Mouse (Mus musculus): Measurements from ENCODE around the gene Rangrf. TPM values are rescaled to one million over a fixed set of nuclear protein-coding genes. Genes with fewer than 3 reads are reported as not detected.
"Not testable (repeated sequence)": the region's sequence is repeated elsewhere in the genome, so short reads cannot be mapped to it uniquely, and the experiment has no call there.

Gene Rangrf
- polyA plus RNA-seq, 1 experiment: 38.2 TPM

GRCm38 (mm10) chr11:69008182-69009121 is 33.5 kb upstream of the Rangrf start, which contains the start of gene Pfas:
TSS of gene Pfas (minus strand) at chr11:69008460.
- Histone ChIP-seq H3K4me1 (ENCODE audit: control insufficient read depth, insufficient read depth, low read length) (no peaks in the 10 kb centered on the region), H3K27ac (ENCODE audit: insufficient read depth, low read length) (no peak within 1 kb of the TSS), H3K4me3 (ENCODE audit: insufficient read depth, low read length) (peak within 1 kb of the TSS; percentile 91)
- TF ChIP-seq POLR2A (IDR thresholded peaks at IDR 0.05; ENCODE audit: low read depth, low read length) (peak; percentile 62), CTCF (IDR thresholded peaks at IDR 0.05; ENCODE audit: borderline replicate concordance, insufficient read depth, low read length) (no peak)

- not testable (repeated sequence) for H3K4me1 ChIP-seq (ENCODE audit: control insufficient read depth, insufficient read depth, low read length); H3K27ac ChIP-seq (ENCODE audit: insufficient read depth, low read length); H3K4me3 ChIP-seq (ENCODE audit: insufficient read depth, low read length)
Observed at GRCm38 (mm10) chr11:69006575-69006974, 31.6 kb upstream of the Rangrf start.

GRCm38 (mm10) chr11:69005193-69005592 is 30.2 kb upstream of the Rangrf start:
- no peak overlapping the region for H3K27ac ChIP-seq (ENCODE audit: insufficient read depth, low read length)
- TF ChIP-seq CTCF (IDR thresholded peaks at IDR 0.05; ENCODE audit: borderline replicate concordance, insufficient read depth, low read length): no peak
- no peak for TF ChIP-seq POLR2A (IDR thresholded peaks at IDR 0.05; ENCODE audit: low read depth, low read length)
- no peak overlapping the region for H3K4me3 ChIP-seq (ENCODE audit: insufficient read depth, low read length)
- H3K4me1 ChIP-seq (ENCODE audit: control insufficient read depth, insufficient read depth, low read length): no peaks in the 10 kb centered on the region

GRCm38 (mm10) chr11:69003592-69003991 is 28.6 kb upstream of the Rangrf start:
- no peak overlapping the region for H3K4me3 ChIP-seq (ENCODE audit: insufficient read depth, low read length)
- TF ChIP-seq POLR2A (IDR thresholded peaks at IDR 0.05; ENCODE audit: low read depth, low read length) (no peak), CTCF (IDR thresholded peaks at IDR 0.05; ENCODE audit: borderline replicate concordance, insufficient read depth, low read length) (no peak)

GRCm38 (mm10) chr11:69002782-69003181 is 27.8 kb upstream of the Rangrf start:
- not testable (repeated sequence) for H3K4me3 ChIP-seq (ENCODE audit: insufficient read depth, low read length); H3K4me1 ChIP-seq (ENCODE audit: control insufficient read depth, insufficient read depth, low read length); H3K27ac ChIP-seq (ENCODE audit: insufficient read depth, low read length)

More at GRCm38 (mm10) chr11:69003592-69003991, 28.6 kb upstream of the Rangrf start:
- no peak overlapping the region for H3K27ac ChIP-seq (ENCODE audit: insufficient read depth, low read length)
- H3K4me1 ChIP-seq (ENCODE audit: control insufficient read depth, insufficient read depth, low read length): no peaks in the 10 kb centered on the region

- Histone ChIP-seq H3K4me1 (ENCODE audit: control insufficient read depth, insufficient read depth, low read length) (no peaks in the 10 kb centered on the region), H3K27ac (ENCODE audit: insufficient read depth, low read length) (no peak overlapping the region)
- no peak for TF ChIP-seq CTCF (IDR thresholded peaks at IDR 0.05; ENCODE audit: borderline replicate concordance, insufficient read depth, low read length)
- TF ChIP-seq POLR2A (IDR thresholded peaks at IDR 0.05; ENCODE audit: low read depth, low read length): no peak
Observed at GRCm38 (mm10) chr11:68997080-68997479, 22.1 kb upstream of the Rangrf start.

GRCm38 (mm10) chr11:68994377-68994776 is 19.4 kb upstream of the Rangrf start:
- TF ChIP-seq POLR2A (IDR thresholded peaks at IDR 0.05; ENCODE audit: low read depth, low read length) (no peak), CTCF (IDR thresholded peaks at IDR 0.05; ENCODE audit: borderline replicate concordance, insufficient read depth, low read length) (no peak)
- Histone ChIP-seq H3K4me1 (ENCODE audit: control insufficient read depth, insufficient read depth, low read length) (no peaks in the 10 kb centered on the region), H3K4me3 (ENCODE audit: insufficient read depth, low read length) (no peak overlapping the region), H3K27ac (ENCODE audit: insufficient read depth, low read length) (no peak overlapping the region)

More at GRCm38 (mm10) chr11:68997080-68997479, 22.1 kb upstream of the Rangrf start:
- H3K4me3 ChIP-seq (ENCODE audit: insufficient read depth, low read length): no peak overlapping the region

GRCm38 (mm10) chr11:68993122-68993521 is 18.1 kb upstream of the Rangrf start:
- Histone ChIP-seq H3K27ac (ENCODE audit: insufficient read depth, low read length) (no peak overlapping the region), H3K4me3 (ENCODE audit: insufficient read depth, low read length) (no peak overlapping the region), H3K4me1 (ENCODE audit: control insufficient read depth, insufficient read depth, low read length) (no peaks in the 10 kb centered on the region)
- TF ChIP-seq POLR2A (IDR thresholded peaks at IDR 0.05; ENCODE audit: low read depth, low read length) (no peak), CTCF (IDR thresholded peaks at IDR 0.05; ENCODE audit: borderline replicate concordance, insufficient read depth, low read length) (no peak)

GRCm38 (mm10) chr11:68988341-68988740 is 13.4 kb upstream of the Rangrf start:
- Histone ChIP-seq H3K27ac (ENCODE audit: insufficient read depth, low read length) (no peak overlapping the region), H3K4me3 (ENCODE audit: insufficient read depth, low read length) (no peak overlapping the region), H3K4me1 (ENCODE audit: control insufficient read depth, insufficient read depth, low read length) (no peaks in the 10 kb centered on the region)
- no peak for TF ChIP-seq CTCF (IDR thresholded peaks at IDR 0.05; ENCODE audit: borderline replicate concordance, insufficient read depth, low read length)
- no peak for TF ChIP-seq POLR2A (IDR thresholded peaks at IDR 0.05; ENCODE audit: low read depth, low read length)

- H3K4me3 ChIP-seq (ENCODE audit: insufficient read depth, low read length): no peak overlapping the region
- no peak overlapping the region for H3K27ac ChIP-seq (ENCODE audit: insufficient read depth, low read length)
- TF ChIP-seq POLR2A (IDR thresholded peaks at IDR 0.05; ENCODE audit: low read depth, low read length) (no peak), CTCF (IDR thresholded peaks at IDR 0.05; ENCODE audit: borderline replicate concordance, insufficient read depth, low read length) (no peak)
- no peaks in the 10 kb centered on the region for H3K4me1 ChIP-seq (ENCODE audit: control insufficient read depth, insufficient read depth, low read length)
Observed at GRCm38 (mm10) chr11:68987365-68987882, 12.4 kb upstream of the Rangrf start.
